Mouse (Mus musculus): ENCODE measurements around the gene Zscan10.
A peak's percentile ranks its signal among the peaks of the same experiment; 100 is the strongest.
"Not testable (repeated sequence)": the region's sequence is repeated elsewhere in the genome, so short reads cannot be mapped to it uniquely, and the experiment has no call there.

The Zscan10 gene

GRCm38 (mm10) chr17:23592208-23592925, 8.3 kb upstream of the Zscan10 start:
- DNase-seq: peak; percentile 95

- DNase-seq: no peak
Observed at GRCm38 (mm10) chr17:23592926-23593300, 7.7 kb upstream of the Zscan10 start.

- DNase-seq: not testable (repeated sequence)
Observed at GRCm38 (mm10) chr17:23595139-23595538, 5.5 kb upstream of the Zscan10 start.

- peak; percentile 67 for DNase-seq
Observed at GRCm38 (mm10) chr17:23598582-23599552, 1.8 kb upstream of the Zscan10 start, which contains the start of gene Zfp13. Gene Zfp13, minus strand, starts transcription at chr17:23599487.

- DNase-seq: no peak
Observed at GRCm38 (mm10) chr17:23599605-23600063, 1.0 kb upstream of the Zscan10 start.

- DNase-seq: no peak
Observed at GRCm38 (mm10) chr17:23601836-23602585, 1.4 kb downstream of the Zscan10 start.

- DNase-seq: no peak
Observed at GRCm38 (mm10) chr17:23603077-23603476, 2.4 kb downstream of the Zscan10 start.

GRCm38 (mm10) chr17:23603542-23603941, 2.9 kb downstream of the Zscan10 start:
- no peak for DNase-seq

GRCm38 (mm10) chr17:23604394-23604793, 3.7 kb downstream of the Zscan10 start:
- no peak for DNase-seq

- DNase-seq: no peak
Observed at GRCm38 (mm10) chr17:23605220-23605619, 4.6 kb downstream of the Zscan10 start.

- DNase-seq: no peak
Observed at GRCm38 (mm10) chr17:23609612-23610011, 9.0 kb downstream of the Zscan10 start.

GRCm38 (mm10) chr17:23610361-23610800, 9.7 kb downstream of the Zscan10 start:
- DNase-seq: peak; percentile 28

- no peak for DNase-seq
Observed at GRCm38 (mm10) chr17:23617087-23617486, 16.4 kb downstream of the Zscan10 start.

- DNase-seq: no peak
Observed at GRCm38 (mm10) chr17:23620351-23620750, 19.7 kb downstream of the Zscan10 start.

- DNase-seq: no peak
Observed at GRCm38 (mm10) chr17:23627813-23628212, 27.2 kb downstream of the Zscan10 start.

- peak; percentile 84 for DNase-seq
Observed at GRCm38 (mm10) chr17:23630195-23631020, 29.8 kb downstream of the Zscan10 start.

GRCm38 (mm10) chr17:23631241-23631640, 30.6 kb downstream of the Zscan10 start:
- no peak for DNase-seq

- no peak for DNase-seq
Observed at GRCm38 (mm10) chr17:23644613-23645495, 44.2 kb downstream of the Zscan10 start, which contains the start of gene Mmp25. Gene Mmp25, minus strand, starts transcription at chr17:23645277.

- DNase-seq: no peak
Observed at GRCm38 (mm10) chr17:23645894-23646293, 45.2 kb downstream of the Zscan10 start.

GRCm38 (mm10) chr17:23651363-23651762, 50.7 kb downstream of the Zscan10 start:
- DNase-seq: no peak

GRCm38 (mm10) chr17:23653324-23653723, 52.7 kb downstream of the Zscan10 start:
- no peak for DNase-seq
